Mouse (Mus musculus) frontal cortex, postnatal 25 days (tissue): ENCODE data around the gene Ascc2.

Source experiments
- DNase-seq, 2 experiments: peaks; one replicate each; pipeline ENCODE4 v3.0.0; 2022; ENCODE audit warnings: low spot score in 2 of 2

The Ascc2 gene

DNA sequence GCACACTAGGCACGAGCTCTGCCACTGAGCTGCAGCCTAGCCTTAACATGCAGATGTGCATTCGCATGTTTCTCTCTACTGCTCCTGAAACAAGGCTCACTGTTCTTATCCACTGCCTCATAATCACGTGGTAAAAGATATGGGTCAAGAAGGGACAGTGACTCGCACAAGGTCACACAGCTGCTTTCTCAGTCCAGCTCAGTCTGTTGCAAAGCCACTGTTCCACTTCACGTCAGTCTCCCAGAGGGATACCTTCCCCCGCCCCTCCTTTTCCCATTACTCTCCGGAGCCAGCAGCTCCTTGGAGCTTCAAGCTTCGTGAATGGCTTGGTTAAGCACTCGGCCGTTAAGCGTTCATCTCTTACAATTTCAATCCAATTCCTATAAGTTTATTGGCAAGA is 82.8 kb downstream of the Ascc2 start:
- DNase-seq = no peak

DNA sequence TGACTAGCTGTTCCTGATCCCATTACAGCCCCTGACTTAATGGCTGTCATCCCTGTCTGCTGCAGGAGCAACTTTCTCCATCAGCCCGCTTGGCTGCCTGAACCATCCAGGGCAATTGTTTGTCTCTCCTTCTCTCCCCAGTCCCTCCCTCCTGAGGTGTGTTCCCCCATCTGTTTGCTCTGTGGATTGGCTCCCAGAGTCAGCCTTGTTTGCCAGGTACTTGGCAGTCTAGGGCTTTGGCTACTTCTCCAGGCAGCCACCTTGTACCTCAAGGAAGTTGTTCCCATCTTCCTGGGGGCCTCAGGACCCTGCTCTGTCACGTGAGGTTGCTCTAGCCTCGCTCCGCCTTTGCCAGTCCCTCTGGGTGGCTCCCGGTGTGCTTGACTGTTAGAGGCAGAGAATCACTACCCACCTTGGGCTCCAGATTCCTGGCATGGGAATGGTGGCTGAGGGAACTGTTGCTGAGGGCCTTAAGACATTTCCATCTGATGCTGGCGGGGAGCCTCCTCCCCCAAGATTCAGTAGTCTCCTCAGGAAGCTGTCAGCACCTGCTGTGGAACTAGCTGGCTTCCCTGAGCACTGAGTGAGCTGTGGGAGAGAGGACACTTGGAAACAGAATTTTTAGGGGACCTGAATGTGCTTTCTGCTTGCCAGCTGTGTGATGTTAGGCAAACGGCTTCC is 83.5 kb downstream of the Ascc2 start:
- DNase-seq = no peak

DNA sequence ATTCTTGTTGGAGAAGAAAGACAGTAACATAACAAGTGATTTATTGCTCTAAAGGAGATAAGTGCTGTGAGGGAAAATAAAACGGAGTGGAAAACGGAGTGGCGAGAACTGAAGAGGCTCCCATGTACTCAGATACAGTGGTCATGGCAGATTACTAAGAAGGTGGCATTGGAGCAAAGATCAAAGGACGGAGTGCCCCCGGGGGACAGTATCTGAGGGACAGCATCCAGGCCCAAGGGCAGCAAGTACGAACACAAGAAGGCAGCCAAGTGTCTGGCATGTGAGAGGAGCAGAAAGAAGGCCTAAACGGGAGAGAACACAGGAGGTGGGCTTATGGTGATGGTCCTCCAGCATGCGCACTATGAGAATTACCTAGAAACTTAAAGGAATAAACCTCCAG is 84.2 kb downstream of the Ascc2 start:
- no peak for DNase-seq

DNA sequence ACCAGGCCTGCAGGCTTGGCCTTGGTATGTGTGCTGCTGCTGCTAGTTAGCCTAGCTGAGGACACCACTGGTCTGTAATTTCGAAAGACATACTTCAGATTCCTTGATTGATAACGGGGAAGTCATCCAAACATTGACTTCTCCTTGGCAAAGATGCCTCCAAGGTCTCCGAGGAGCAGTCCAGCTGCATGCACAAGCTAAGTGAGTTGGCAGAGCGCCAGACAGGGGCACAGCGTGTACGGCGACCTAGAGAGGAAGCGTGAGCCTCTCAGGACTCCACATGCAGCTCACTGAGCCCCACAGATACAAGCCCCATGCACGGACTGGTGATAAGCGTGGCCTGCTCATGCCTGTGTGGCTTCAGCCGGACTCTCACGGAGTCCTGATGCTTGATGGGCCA is 92.1 kb downstream of the Ascc2 start:
- no peak for DNase-seq

DNA sequence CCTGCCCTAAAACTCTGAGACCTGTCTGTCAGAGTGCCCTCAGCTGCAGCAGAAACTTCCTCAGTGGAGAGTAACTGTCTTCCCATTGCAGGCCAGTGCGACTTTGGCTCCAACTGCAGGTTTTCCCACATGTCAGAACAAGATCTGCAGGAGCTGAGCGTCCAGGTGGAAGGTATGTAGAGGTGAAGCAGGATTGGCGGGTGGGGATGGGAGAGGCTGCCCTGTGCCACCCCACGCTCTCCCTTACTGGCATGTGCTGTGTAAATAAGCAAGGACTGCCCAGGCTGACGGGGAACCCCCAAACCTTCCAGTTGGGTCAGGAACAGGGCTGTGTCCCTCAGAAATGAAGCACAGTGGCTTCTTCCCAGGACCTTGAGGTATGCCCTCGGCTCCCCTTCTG is 92.5 kb downstream of the Ascc2 start:
- no peak for DNase-seq

DNA sequence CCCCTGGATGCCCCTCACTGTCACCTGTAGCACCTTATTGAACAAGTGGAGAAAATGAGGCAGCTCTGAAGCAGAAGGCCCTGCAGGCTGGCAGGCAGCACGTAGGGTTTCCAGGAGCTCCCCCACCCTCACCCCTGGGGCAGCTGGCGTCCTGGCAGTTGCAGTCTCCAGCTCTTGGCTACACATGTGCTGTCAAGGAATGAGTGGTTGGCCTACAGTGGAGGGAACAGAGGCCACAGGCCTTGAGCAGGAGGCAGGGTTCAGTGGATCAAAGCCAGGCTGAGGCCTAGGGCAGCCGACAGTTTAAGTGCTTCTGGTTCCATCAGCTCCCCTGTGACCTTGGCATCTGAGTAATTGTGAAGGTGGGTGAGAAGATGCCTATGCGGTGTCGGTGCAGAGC is 93.4 kb downstream of the Ascc2 start:
- no peak for DNase-seq

DNA sequence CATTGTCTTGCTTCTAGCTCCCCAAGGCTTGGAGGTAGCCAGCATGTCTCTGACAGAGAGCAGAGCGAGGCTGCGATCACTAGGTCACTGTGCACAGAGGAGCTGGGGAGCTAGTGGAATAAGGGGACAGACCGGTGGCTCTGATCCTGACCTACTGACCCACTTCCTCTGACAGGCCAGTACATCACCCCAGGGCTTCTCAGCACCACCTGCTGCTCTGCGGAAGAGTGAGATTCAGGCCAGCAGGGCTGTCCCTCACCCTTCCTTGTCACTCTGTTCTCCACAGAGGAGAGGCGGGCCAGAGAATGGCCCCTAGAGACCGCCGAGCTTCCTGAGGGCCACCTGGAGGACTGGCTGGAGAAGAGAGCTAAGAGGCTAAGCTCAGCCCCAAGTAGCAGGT is 94.2 kb downstream of the Ascc2 start:
- DNase-seq = no peak

DNA sequence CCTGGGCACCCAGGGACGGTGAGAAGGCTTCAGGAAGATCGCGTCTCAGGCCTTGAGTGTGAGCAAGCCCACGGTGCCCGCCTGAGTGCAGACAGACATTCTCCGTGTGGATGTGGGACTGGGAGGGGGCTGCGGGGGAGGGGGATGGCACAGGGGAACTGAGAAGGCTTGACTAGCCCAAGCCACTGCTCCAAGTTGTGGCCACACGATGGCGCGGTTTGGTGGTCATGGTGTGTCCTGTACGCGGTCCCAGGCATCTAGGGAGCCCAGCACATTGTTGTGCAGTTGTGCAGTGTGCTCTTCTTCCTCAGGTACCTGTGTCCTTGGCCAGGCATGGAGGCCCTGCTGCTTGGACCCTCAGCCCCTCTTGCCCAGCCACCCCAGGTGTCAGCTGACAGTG is 96.6 kb downstream of the Ascc2 start:
- no peak for DNase-seq
